Mouse (Mus musculus) stomach, postnatal 0 days (tissue): ENCODE measurements around the gene Mapk1ip1l. TPM values are rescaled to one million over a fixed set of nuclear protein-coding genes. Genes with fewer than 3 reads are reported as not detected.

Experiments used
- ATAC-seq: fragments of 200-750 bp; cut with Nextera tagmentation; 2 replicates; pipeline ENCODE4 v1.8.0; 2017; ENCODE audit not compliant: low FRiP score, low TSS enrichment
- DNase-seq: peaks from one replicate; pipeline ENCODE4 v3.0.0-alpha.2; 2016; ENCODE audit warnings: low spot score
- H3K27ac ChIP-seq: fragments of 300-500 bp; sonication (generic); replicated peaks from 2 replicates; pipeline ENCODE4 v1.5.1; 2014; ENCODE audit warnings: mild to moderate bottlenecking, control low read depth
- H3K27me3 ChIP-seq: fragments of 300-500 bp; sonication (generic); 2 replicates; pipeline ENCODE4 v1.6.1; 2014; ENCODE audit warnings: low read length; ENCODE audit not compliant: control insufficient read depth, insufficient read depth
- H3K36me3 ChIP-seq: fragments of 300-500 bp; sonication (generic); 2 replicates; pipeline ENCODE4 v1.6.1; 2014; ENCODE audit warnings: low read length, mixed read lengths; ENCODE audit not compliant: control insufficient read depth, insufficient read depth
- H3K4me1 ChIP-seq: fragments of 300-500 bp; sonication (generic); replicated peaks from 2 replicates; pipeline ENCODE4 v1.6.1; 2014; ENCODE audit warnings: antibody characterized with exemption; ENCODE audit not compliant: control insufficient read depth, insufficient read depth
- H3K4me2 ChIP-seq: fragments of 300-500 bp; sonication (generic); replicated peaks from 2 replicates; pipeline ENCODE4 v1.6.1; 2014; ENCODE audit warnings: low read depth, mild to moderate bottlenecking, control low read depth, moderate library complexity
- H3K4me3 ChIP-seq: fragments of 300-500 bp; sonication (generic); 2 replicates; pipeline ENCODE4 v1.5.1; 2014; ENCODE audit warnings: low read depth, low read length, control low read depth
- H3K9ac ChIP-seq: fragments of 300-500 bp; sonication (generic); 2 replicates; pipeline ENCODE4 v1.6.1; 2014; ENCODE audit warnings: mild to moderate bottlenecking, low read length, control low read depth, mixed read lengths
- H3K9me3 ChIP-seq: fragments of 300-500 bp; sonication (generic); 2 replicates; pipeline ENCODE4 v1.6.1; 2016; ENCODE audit warnings: low read length; ENCODE audit not compliant: control insufficient read depth
- CTCF ChIP-seq: IDR thresholded peaks from 2 replicates; pipeline ENCODE4 v1.5.1; 2016; ENCODE audit warnings: antibody characterized with exemption, low read depth, mild to moderate bottlenecking, moderate library complexity
- EP300 ChIP-seq: optimal IDR thresholded peaks from 2 replicates; pipeline ENCODE3; 2016; ENCODE audit warnings: antibody characterized with exemption
- WGBS: fragments of 180-500 bp; shearing (Covaris S2); extraction: QIAGEN DNeasy Blood & Tissue Kit; methylation state at CpG from one replicate; pipeline ENCODE4 v1.1.7; 2014; 5-methylcytosine and 5-hydroxymethylcytosine counted together
- polyA plus RNA-seq: library from polyadenylated mRNA; unstranded; fragments of >200 nt; fragmentation: Nextera tagmentation; extraction: Ambion mirVana; gene quantifications from 2 replicates; pipeline ENCODE4 v1.2.1, GENCODE M21; 2015

Mapk1ip1l gene
- polyA plus RNA-seq, 1 experiment from 2014 or later: 21.3 TPM

GRCm38 (mm10) chr14:47283568-47283967, 14.5 kb upstream of the Mapk1ip1l start:
- Histone ChIP-seq H3K4me2 (no peak overlapping the region), H3K4me3 (no peak overlapping the region), H3K4me1 (no peaks in the 10 kb centered on the region), H3K27me3 (no peaks in the 10 kb centered on the region), H3K36me3 (no peaks in the 10 kb centered on the region), H3K9me3 (no peaks in the 10 kb centered on the region), H3K27ac (no peak overlapping the region), H3K9ac (no peak overlapping the region)
- TF ChIP-seq EP300 (no peak), CTCF (no peak)
- DNase-seq: no peak
- no peak for ATAC-seq
- WGBS: 44% methylated on average over 7 of the region's 7 CpGs

- peaks cover 3% of the 10 kb centered on the region; the same call in 1 of the 2 replicates for H3K36me3 ChIP-seq
- H3K27me3 ChIP-seq: no peaks in the 10 kb centered on the region
- no peak overlapping the region for H3K27ac ChIP-seq
- H3K4me1 ChIP-seq: no peaks in the 10 kb centered on the region
- no peak for TF ChIP-seq EP300
- no peak for TF ChIP-seq CTCF
- DNase-seq: no peak
- ATAC-seq: peak; percentile 76
- 100% methylated on average over 2 of the region's 2 CpGs for WGBS
- no peak overlapping the region for H3K4me2 ChIP-seq
- H3K9me3 ChIP-seq: no peaks in the 10 kb centered on the region
- no peak overlapping the region for H3K9ac ChIP-seq
- H3K4me3 ChIP-seq: no peak overlapping the region
Observed at GRCm38 (mm10) chr14:47285271-47285670, 12.8 kb upstream of the Mapk1ip1l start.

GRCm38 (mm10) chr14:47286215-47286614, 11.9 kb upstream of the Mapk1ip1l start:
- DNase-seq (no peak), ATAC-seq (no peak)
- H3K9me3 ChIP-seq: no peaks in the 10 kb centered on the region
- no peaks in the 10 kb centered on the region for H3K27me3 ChIP-seq
- no peak overlapping the region for H3K27ac ChIP-seq
- H3K4me3 ChIP-seq: no peak overlapping the region
- H3K4me2 ChIP-seq: no peak overlapping the region
- no peak overlapping the region for H3K9ac ChIP-seq
- no peak for TF ChIP-seq CTCF
- WGBS: 82% methylated on average over 1 of the region's 1 CpGs
- H3K36me3 ChIP-seq: peaks cover 6% of the 10 kb centered on the region
- no peaks in the 10 kb centered on the region for H3K4me1 ChIP-seq

- ATAC-seq: no peak
Observed at GRCm38 (mm10) chr14:47287021-47287420, 11.0 kb upstream of the Mapk1ip1l start.

GRCm38 (mm10) chr14:47291772-47292171, 6.3 kb upstream of the Mapk1ip1l start:
- H3K4me3 ChIP-seq: no peak overlapping the region
- peaks cover 6% of the 10 kb centered on the region for H3K36me3 ChIP-seq
- H3K9me3 ChIP-seq: no peaks in the 10 kb centered on the region
- no peak overlapping the region for H3K9ac ChIP-seq
- DNase-seq (no peak), ATAC-seq (no peak)
- no peaks in the 10 kb centered on the region for H3K4me1 ChIP-seq
- H3K4me2 ChIP-seq: no peak overlapping the region
- no peak overlapping the region for H3K27ac ChIP-seq
- 64% methylated on average over 1 of the region's 1 CpGs for WGBS
- no peaks in the 10 kb centered on the region for H3K27me3 ChIP-seq
- TF ChIP-seq CTCF: no peak
- TF ChIP-seq EP300: no peak

More at GRCm38 (mm10) chr14:47287021-47287420, 11.0 kb upstream of the Mapk1ip1l start:
- no peaks in the 10 kb centered on the region for H3K4me1 ChIP-seq
- TF ChIP-seq EP300 (no peak), CTCF (no peak)
- H3K4me2 ChIP-seq: no peak overlapping the region
- H3K27me3 ChIP-seq: no peaks in the 10 kb centered on the region
- no peak overlapping the region for H3K9ac ChIP-seq
- DNase-seq: no peak
- peaks cover 6% of the 10 kb centered on the region for H3K36me3 ChIP-seq
- no peaks in the 10 kb centered on the region for H3K9me3 ChIP-seq
- no peak overlapping the region for H3K27ac ChIP-seq
- H3K4me3 ChIP-seq: no peak overlapping the region
- WGBS: 86% methylated on average over 5 of the region's 5 CpGs

GRCm38 (mm10) chr14:47294136-47294535, 3.9 kb upstream of the Mapk1ip1l start:
- Histone ChIP-seq H3K4me3 (no peak overlapping the region), H3K27ac (no peak overlapping the region), H3K4me2 (no peak overlapping the region), H3K4me1 (0 out of 2 replicates have a peak, but pooled peaks cover 4% of the 10 kb centered on the region), H3K9me3 (no peaks in the 10 kb centered on the region), H3K36me3 (peaks cover 6% of the 10 kb centered on the region), H3K9ac (no peak overlapping the region), H3K27me3 (no peaks in the 10 kb centered on the region)
- 40% methylated on average over 4 of the region's 4 CpGs for WGBS
- TF ChIP-seq CTCF (no peak), EP300 (no peak)
- DNase-seq (no peak), ATAC-seq (no peak)
